Mouse (Mus musculus) hindbrain, postnatal 0 days (tissue): ENCODE measurements around the gene Hist1h2af. TPM values are rescaled to one million over a fixed set of nuclear protein-coding genes. Genes with fewer than 3 reads are reported as not detected.
"Not testable (repeated sequence)": the region's sequence is repeated elsewhere in the genome, so short reads cannot be mapped to it uniquely, and the experiment has no call there.

Experiments used
- ATAC-seq: fragments of 200-750 bp; cut with Nextera tagmentation; 2 replicates; pipeline ENCODE4 v1.8.0; 2017; ENCODE audit warnings: mild to moderate bottlenecking, moderate TSS enrichment, moderate library complexity
- DNase-seq: peaks from one replicate; pipeline ENCODE4 v3.0.0-alpha.2; 2015; ENCODE audit warnings: low spot score
- H3K27ac ChIP-seq: fragments of 300-500 bp; sonication (generic); 2 replicates; pipeline ENCODE4 v1.5.1; 2014; ENCODE audit warnings: mild to moderate bottlenecking
- H3K27me3 ChIP-seq: fragments of 300-500 bp; sonication (generic); 2 replicates; pipeline ENCODE4 v1.6.1; 2014; ENCODE audit warnings: low read length, mixed read lengths; ENCODE audit not compliant: insufficient read depth
- H3K36me3 ChIP-seq: fragments of 300-500 bp; sonication (generic); 2 replicates; pipeline ENCODE4 v1.6.1; 2014; ENCODE audit warnings: low read length, mixed read lengths; ENCODE audit not compliant: insufficient read depth
- H3K4me1 ChIP-seq: fragments of 300-500 bp; sonication (generic); 2 replicates; pipeline ENCODE4 v1.6.1; 2014; ENCODE audit warnings: antibody characterized with exemption, low read length, mixed read lengths; ENCODE audit not compliant: insufficient read depth
- H3K4me2 ChIP-seq: fragments of 300-500 bp; sonication (generic); 2 replicates; pipeline ENCODE4 v1.6.1; 2014; ENCODE audit warnings: low read depth, mild to moderate bottlenecking, low read length, moderate library complexity, mixed read lengths
- H3K4me3 ChIP-seq: fragments of 300-500 bp; sonication (generic); 2 replicates; pipeline ENCODE4 v1.5.1; 2014; ENCODE audit warnings: low read length
- H3K9ac ChIP-seq: fragments of 300-500 bp; sonication (generic); replicated peaks from 2 replicates; pipeline ENCODE4 v1.6.1; 2014; ENCODE audit warnings: mild to moderate bottlenecking, low read length, moderate library complexity, mixed read lengths
- H3K9me3 ChIP-seq: fragments of 300-500 bp; sonication (generic); 2 replicates; pipeline ENCODE4 v1.6.1; 2016; ENCODE audit warnings: low read length, mixed read lengths
- CTCF ChIP-seq: IDR thresholded peaks from 2 replicates; pipeline ENCODE4 v1.5.1; 2016; ENCODE audit warnings: antibody characterized with exemption, control low read depth, low read depth
- WGBS: fragments of 180-500 bp; shearing (Covaris S2); extraction: QIAGEN DNeasy Blood & Tissue Kit; methylation state at CpG from one replicate; pipeline ENCODE4 v1.1.7; 2014; 5-methylcytosine and 5-hydroxymethylcytosine counted together
- polyA plus RNA-seq: library from polyadenylated mRNA; unstranded; fragments of >200 nt; fragmentation: Nextera tagmentation; extraction: Ambion mirVana; gene quantifications from 2 replicates; pipeline ENCODE4 v1.2.1, GENCODE M21; 2015
- total RNA-seq: library from RNA; depleted of rRNA; stranded (reverse); fragments of >200 nt; gene quantifications from 2 replicates; pipeline ENCODE4 v1.2.3, GENCODE M21; 2014

The Hist1h2af gene
- total and polyA plus RNA-seq, 2 experiments from 2014 or later = 3.3 to 415 TPM

DNA sequence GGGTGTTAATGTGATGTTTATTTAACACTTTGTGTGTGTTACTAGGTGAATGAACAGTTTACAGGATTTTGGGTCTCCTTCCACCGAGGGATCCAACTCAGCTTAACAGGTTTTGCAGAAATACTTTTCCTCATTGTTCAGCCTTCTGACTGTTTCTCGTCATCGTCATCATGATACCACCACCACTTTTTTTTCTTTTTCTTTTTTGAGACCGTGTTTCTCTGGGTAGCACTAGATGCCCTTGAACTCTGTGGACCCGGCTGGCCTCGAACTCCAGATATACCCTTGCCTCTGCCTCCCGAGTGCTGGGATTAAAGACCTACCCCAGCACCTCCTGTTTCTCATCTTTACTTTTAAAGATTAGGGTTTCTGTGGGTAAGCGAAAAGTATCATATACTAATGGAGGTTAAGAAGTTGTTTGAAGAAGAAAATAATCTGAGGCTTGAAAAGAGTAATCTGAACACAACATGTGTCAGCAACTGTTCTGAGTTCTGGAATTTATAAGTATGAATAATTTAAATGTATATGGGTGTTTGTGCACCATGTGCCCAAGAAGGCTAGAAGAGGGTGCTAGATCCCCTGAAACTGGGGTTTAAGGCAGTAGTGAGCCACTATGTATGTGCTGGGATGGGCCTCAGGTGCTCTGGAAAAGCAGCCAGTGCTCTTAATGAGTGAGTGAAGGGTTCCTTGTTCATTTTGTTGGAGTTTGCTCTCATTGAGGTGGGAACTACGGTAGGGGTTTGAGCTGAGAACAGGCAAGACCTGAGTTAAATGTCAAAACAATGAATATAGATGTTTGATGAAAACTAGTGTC lies 1.2 kb upstream of the Hist1h2af start:
- H3K36me3 ChIP-seq = no peaks in the 10 kb centered on the region
- no peak for DNase-seq
- H3K27me3 ChIP-seq = no peaks in the 10 kb centered on the region
- no peak for TF ChIP-seq CTCF
- H3K27ac ChIP-seq = peak overlapping the region; percentile 87; the same call in 1 of the 2 replicates
- ATAC-seq = no peak
- 25% methylated on average over 9 of the region's 9 CpGs for WGBS
- peak overlapping the region; percentile 61 for H3K4me2 ChIP-seq
- H3K9ac ChIP-seq = peak overlapping the region; percentile 54; the same call in 1 of the 2 replicates
- H3K4me3 ChIP-seq = peak overlapping the region; percentile 40; the same call in 1 of the 2 replicates
- peaks cover 7% of the 10 kb centered on the region; the same call in 1 of the 2 replicates for H3K4me1 ChIP-seq
- no peaks in the 10 kb centered on the region for H3K9me3 ChIP-seq

DNA sequence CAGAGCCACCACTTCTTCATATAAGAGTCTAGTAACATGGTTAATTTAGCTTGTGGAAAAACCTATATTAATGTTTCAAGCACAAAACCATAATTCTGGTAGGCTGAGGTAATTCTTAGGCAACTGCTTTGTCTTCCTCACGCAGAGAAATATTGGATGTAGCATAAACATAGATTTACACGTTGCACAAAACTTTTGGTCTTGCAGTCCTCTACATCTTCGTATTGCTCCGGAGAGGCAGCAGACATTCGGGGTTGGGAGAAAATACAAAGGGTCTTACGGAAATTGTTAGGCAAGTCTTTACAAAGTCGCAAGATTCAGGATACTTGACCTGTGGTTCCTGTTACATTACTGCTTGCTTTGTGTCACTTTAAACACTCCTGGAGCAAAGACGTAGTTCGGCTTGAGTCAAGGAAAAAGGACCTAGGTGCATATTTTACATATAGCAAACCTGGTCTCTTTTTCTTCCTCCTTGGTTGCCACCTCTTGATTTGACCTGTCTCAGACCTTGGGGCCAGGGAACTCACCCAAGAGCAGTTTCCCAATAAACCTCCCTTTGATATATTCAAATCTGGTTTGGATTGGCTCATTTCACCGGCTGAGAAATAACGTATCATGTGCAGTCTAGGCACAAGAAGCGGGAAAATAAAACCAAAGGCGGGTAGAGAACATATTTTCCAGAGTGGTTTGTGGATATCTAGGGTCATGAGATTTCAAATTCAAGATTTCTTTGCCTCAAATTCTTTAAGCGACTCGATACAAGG lies 844 bp downstream of the Hist1h2af start:
- Histone ChIP-seq H3K9me3 (no peaks in the 10 kb centered on the region), H3K27ac (peak overlapping the region; percentile 64; the same call in 1 of the 2 replicates), H3K9ac (peak overlapping the region; percentile 25; the same call in 1 of the 2 replicates), H3K4me2 (peak overlapping the region; percentile 61), H3K27me3 (no peaks in the 10 kb centered on the region), H3K36me3 (no peaks in the 10 kb centered on the region), H3K4me3 (peak overlapping the region; percentile 49), H3K4me1 (peaks cover 7% of the 10 kb centered on the region; the same call in 1 of the 2 replicates)
- DNase-seq = no peak
- under 1% methylated on average over 15 of the region's 15 CpGs for WGBS
- 0 out of 2 replicates have a peak, but pooled peaks have one; percentile 10 for ATAC-seq
- TF ChIP-seq CTCF = no peak

DNA sequence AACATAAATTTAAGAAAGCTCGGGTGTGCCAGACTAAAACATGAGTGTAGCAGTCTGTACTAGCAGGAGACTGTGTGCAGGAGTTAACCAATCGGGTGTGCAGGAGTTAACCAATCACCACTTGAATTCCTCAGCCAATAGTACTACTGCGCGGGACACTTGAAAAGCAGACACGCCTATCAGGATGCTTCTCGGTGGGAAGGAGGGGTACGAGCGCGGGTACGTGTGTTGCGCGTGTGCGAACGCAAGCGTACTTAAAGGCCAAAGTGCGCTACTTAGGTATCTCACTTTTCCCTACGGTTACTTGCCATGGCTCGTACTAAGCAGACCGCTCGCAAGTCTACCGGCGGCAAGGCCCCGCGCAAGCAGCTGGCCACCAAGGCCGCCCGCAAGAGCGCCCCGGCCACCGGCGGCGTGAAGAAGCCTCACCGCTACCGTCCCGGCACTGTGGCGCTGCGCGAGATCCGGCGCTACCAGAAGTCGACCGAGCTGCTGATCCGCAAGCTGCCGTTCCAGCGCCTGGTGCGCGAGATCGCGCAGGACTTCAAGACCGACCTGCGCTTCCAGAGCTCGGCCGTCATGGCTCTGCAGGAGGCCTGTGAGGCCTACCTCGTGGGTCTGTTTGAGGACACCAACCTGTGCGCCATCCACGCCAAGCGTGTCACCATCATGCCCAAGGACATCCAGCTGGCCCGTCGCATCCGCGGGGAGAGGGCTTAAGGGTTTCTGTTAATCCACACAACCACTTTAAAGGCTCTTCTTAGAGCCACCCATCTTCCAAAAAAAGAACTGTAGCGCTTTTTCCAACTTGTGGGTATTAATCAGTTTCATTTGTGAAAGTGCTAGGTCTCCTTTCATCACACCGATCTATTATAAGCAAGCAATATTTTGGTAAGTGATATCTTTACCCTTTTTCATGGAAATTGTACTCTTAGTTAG lies 1.7 kb downstream of the Hist1h2af start, which contains the start of gene Hist1h3g:
Gene Hist1h3g (plus strand): TSS at position 286 of the 939 bp plus-strand sequence.
- H3K9me3 ChIP-seq, H3K4me1 ChIP-seq, H3K36me3 ChIP-seq, H3K27me3 ChIP-seq: not testable (repeated sequence)
- DNase-seq (peak; percentile 96), ATAC-seq (peak; percentile 92)
- Histone ChIP-seq H3K4me2 (peak within 1 kb of the TSS; percentile 61), H3K9ac (peak within 1 kb of the TSS; percentile 25; the same call in 1 of the 2 replicates), H3K27ac (peak within 1 kb of the TSS; percentile 64; the same call in 1 of the 2 replicates), H3K4me3 (peak within 1 kb of the TSS; percentile 49)
- WGBS = under 1% methylated on average over 42 of the region's 62 CpGs

DNA sequence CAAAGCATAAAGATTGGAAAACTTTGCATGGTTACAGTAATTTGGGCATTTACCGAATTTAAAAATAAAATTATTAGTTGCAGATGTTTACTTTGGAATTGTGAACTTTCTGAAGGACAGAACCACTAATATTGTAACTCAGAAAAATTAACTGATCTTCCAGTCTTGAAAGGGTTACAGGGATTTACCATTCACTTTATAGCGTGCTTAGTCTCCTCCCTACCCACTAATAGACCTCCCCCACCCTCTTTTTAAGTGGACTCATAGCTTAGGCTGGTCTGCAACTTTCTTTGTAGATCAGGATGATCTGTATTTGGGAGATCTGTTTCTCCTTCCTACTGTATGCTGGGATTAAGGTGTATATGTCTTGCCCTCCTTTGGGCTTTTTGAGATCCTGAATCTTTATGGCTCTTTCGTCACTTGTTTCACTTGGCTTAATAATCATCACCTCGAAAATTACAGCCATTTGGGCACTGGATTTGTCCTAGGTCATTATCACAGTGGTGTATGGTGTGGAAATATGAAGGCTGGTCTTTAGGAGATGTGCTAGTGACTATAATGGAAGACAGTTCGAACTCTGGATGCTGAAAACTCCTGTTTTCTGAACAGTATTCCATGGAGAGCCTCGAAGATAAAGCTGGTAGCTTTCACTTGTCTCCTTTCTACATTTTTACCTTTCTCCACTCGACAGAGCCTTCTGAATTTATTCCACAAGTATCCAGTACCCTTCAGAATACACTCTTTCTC lies 2.5 kb downstream of the Hist1h2af start:
- H3K27ac ChIP-seq = no peak overlapping the region
- peak overlapping the region; percentile 61 for H3K4me2 ChIP-seq
- ATAC-seq (no peak), DNase-seq (no peak)
- 22% methylated on average over 7 of the region's 7 CpGs for WGBS
- peak overlapping the region; percentile 49 for H3K4me3 ChIP-seq
- TF ChIP-seq CTCF = no peak
- H3K36me3 ChIP-seq = no peaks in the 10 kb centered on the region
- H3K4me1 ChIP-seq = peaks cover 7% of the 10 kb centered on the region; the same call in 1 of the 2 replicates
- no peak overlapping the region for H3K9ac ChIP-seq
- no peaks in the 10 kb centered on the region for H3K9me3 ChIP-seq
- H3K27me3 ChIP-seq = no peaks in the 10 kb centered on the region

DNA sequence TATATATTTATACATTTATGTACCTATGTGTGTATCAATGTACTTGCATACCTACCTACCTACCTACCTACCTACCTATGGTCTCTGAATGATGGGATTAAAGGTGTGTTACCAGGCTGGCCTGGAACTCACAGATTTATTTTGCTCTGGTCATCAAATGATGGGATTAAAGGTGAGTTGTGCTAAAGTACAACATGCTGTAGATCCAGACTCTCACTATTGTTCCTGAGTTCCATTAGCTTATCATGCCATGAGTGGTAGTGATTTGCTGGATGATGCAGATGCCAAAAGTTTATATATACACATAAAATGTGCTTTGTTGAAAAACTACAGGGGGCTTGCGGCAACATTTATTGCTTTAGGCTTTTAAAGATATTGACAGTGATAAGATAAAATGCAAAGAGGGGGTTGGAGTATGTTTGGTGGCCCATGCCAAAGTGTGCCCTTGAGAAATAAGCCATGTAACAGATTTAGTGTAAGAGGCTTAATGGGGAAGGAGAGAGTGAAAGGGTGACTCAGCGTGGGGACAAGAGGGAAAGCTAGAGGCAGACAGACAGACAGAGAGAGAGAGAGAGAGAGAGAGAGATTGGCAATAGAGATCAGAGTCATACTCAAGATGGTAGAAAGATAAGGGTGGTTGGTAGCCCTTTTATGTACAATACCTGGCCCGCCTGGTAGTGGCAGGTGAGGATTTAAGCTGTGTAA lies 3.5 kb downstream of the Hist1h2af start:
- TF ChIP-seq CTCF = no peak
- DNase-seq (no peak), ATAC-seq (no peak)
- WGBS = 74% methylated on average over 3 of the region's 3 CpGs
- Histone ChIP-seq H3K36me3 (no peaks in the 10 kb centered on the region), H3K4me1 (peaks cover 7% of the 10 kb centered on the region; the same call in 1 of the 2 replicates), H3K9ac (no peak overlapping the region), H3K4me2 (peak overlapping the region; percentile 61; the same call in 1 of the 2 replicates), H3K4me3 (no peak overlapping the region), H3K27me3 (no peaks in the 10 kb centered on the region), H3K27ac (no peak overlapping the region), H3K9me3 (no peaks in the 10 kb centered on the region)
